Mouse (Mus musculus): ENCODE measurements around the gene Rab11fip2.

Gene Rab11fip2

DNA sequence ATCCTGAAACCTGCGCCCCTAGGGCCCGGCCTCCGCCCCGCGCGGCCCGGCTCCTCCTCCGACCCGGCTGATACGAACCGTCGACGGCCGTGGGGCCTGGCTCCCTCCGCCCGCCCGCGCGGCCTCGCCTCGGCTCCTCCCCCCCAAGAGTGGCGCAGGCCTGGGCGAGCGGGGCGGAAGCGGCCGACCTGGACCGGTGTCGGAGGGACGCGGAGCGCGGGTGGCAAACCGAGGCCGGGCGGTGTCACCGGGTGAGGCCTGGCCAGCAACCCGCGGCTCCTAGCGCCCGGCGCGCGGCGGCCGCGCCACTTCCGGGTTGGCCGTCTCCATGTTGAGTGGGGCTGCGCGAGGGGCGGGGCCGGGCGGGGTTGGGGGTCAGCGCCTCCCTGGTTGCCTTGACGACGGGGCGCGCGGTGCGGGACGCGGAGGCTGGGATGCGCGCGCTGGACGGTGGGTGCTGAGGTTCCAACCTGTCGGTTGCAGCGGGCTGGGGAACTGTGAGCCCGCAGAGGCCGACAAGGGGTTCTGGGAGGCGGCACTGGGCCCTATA is at the start of gene Rab11fip2:
Gene Rab11fip2, minus strand, starts transcription at position 333 of the 550 bp plus-strand sequence.
- DNase-seq (ENCODE audit: inconsistent ontology term), result peak; percentile 97

DNA sequence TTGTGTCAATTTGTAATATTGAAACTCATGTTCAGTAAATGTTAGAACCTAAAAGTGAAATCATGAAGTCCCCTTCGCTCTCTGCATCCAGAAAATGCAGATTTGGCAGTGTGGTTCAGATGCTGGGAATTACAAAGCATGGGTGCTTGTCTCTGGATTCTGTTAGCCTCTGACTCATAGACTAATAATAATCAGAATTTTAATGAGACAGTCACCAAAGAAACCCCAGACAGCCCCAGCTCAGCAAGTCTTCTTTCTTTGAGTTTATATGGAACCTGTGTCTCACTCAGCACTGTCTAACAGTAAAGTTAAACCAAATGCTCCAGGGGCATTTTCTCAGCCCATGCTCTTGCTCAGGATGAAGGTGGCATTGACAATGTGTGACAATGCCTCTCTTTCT is 38.1 kb upstream of the Rab11fip2 start:
- peak; percentile 86 for DNase-seq (ENCODE audit: inconsistent ontology term)

DNA sequence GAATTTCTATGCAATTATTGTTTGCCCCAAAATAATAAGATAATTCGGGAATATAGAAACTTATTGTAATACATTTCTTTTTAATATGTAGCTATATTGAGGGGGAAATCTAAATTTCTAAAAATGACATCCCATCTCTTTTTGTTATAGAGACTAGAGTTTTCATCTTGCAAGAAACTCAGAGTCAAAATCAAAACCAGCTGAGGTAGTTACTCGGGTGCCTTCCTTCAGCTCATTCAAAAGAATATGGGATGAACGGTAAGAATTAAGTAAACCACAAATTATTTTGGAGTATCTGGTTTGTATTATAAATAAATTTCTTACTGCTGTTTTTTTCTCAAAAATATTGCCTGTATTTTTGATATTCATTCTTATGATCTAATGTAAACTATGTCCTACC is 11.5 kb upstream of the Rab11fip2 start:
- DNase-seq (ENCODE audit: inconsistent ontology term), result no peak

DNA sequence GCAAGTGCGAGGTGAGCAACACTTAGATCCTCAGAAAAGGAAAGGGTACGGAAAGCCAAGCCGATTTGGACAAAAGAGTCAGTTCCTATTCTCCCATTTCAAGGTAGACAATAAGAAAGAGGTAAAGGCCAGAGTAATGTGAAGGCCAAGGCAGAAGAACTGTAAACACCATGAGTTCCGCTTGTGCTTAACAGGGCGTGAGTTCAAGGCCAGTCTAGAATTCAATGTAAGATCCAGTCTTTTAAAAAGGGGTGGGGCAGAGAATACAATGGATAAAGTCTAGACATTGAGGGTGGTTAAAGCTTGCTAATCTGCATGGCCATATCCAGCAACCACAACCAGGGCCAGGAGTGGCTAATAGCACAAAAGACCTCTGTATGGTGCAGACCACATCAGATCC is 6.3 kb upstream of the Rab11fip2 start:
- no peak for DNase-seq (ENCODE audit: inconsistent ontology term)

DNA sequence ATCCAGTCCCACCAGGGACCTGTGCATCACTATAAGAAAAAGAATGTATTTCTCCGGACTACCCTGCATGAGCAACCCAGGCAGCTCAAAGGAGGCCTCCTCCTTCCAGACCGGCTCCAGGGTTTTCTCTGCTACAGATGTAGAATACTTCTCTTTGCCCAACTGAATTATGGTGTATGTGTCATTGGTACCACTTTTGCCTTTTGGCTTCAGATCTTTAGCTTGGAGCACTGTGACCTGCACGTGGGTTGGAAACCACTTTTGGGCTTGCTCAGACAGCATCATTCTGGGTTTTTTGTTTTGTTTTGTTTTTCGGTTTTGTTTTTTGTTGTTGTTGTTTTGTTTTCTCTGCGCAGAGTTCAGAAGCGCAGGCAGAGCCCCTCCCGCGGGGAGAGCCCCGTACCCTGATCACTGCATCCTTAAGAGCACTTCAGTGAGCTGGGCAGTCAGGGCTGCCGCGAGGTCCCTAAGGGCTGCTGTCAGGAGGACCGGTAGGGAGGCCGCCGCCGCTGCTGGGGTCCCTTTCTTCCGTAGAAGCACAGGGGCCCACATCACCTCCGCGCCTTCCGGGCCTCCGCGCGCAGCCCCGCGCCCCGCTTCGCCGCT is 635 bp downstream of the Rab11fip2 start:
- DNase-seq (ENCODE audit: inconsistent ontology term), result no peak

DNA sequence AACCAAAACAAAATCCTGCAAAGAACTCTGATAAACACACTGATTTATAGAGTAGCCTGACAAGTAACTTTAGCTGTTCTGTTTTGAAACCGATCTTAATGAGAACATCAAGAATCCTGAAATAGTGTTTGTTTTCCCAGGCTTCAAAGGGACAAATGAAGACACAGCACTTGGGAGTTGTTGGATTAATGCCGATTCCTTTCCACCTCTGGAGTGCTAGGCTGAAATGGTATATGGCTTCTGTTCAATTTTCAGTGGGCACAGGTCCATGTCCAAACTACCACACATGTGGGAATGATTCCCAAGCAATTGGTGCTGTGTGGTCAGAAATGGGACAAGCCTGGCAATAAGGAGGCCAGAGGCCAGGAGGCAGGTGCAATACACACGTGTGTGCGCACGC is 3.7 kb downstream of the Rab11fip2 start:
- no peak for DNase-seq (ENCODE audit: inconsistent ontology term)

DNA sequence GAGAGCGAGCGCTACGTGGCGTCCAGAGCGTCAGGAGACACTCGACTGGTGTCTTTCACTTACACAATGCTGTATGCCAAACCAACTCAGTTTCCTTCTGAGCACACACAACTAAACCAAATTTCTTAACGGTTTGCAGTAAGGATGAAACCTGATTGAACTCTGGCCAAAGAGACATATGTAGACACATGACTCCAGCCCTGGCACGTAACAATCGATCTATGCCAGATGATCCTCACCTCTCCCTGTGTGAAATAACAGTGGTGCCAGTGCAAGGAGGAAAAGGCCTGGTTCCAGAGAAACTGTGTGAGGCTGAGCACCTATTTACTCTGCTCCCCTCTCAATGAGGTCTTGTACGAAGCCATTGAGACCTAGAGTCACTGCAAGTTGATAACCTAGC is 11.4 kb downstream of the Rab11fip2 start:
- DNase-seq (ENCODE audit: inconsistent ontology term), result no peak

DNA sequence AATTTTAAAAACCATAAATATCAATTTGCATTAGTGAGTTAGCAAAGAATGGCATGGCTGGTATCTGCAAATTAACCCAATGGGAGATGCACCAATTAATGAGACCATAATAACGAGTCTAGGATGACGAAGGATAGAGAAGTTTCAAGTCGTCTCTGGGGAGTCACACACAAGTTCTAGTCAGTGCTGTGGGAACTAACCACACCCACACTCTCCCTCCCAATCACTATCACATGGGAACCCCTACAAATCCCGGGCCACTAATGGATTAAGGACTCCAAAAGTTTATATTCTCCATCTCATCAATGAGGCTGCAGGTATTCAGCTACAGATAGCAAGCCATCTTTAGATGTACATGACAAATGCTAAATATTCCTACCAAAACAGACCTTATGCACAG is 14.8 kb downstream of the Rab11fip2 start:
- peak; percentile 27 for DNase-seq (ENCODE audit: inconsistent ontology term)

DNA sequence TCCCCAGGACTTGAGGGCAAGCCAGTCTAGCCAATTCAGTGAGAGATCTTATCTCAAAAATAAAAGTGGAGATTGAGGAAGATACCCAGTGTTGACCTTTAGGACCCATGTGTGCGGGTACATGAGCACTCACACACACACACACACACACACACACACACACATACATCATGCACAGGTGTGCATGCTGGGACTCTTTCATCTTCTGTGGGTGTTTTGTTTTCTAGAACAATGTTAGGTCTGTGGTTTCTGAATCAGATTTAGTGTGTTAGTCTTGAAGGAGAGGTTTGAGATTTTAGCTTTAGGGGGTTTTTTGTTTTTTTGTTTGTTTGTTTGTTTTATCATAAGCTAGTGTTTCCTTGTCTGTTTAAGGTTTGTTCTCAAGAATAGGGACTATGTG is 17.3 kb downstream of the Rab11fip2 start:
- no peak for DNase-seq (ENCODE audit: inconsistent ontology term)

DNA sequence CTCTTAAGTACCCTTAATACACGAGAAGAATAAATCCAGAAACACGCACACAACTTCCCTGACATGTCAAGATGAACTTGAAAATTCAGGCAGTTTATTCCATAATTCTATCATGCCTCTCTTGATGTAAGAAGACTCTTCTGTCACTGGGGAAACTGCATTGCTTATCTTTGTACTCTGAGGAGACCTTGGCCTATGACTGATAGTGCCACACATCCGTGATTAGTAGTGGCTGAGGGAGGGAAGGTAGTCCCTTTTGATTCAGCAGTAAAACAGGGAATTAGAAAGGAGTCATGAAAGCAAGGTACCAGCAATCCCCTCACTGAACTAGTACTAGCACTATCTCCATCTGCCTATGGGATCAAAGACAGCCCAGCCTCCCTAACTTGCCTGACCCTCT is 22.6 kb downstream of the Rab11fip2 start:
- no peak for DNase-seq (ENCODE audit: inconsistent ontology term)

DNA sequence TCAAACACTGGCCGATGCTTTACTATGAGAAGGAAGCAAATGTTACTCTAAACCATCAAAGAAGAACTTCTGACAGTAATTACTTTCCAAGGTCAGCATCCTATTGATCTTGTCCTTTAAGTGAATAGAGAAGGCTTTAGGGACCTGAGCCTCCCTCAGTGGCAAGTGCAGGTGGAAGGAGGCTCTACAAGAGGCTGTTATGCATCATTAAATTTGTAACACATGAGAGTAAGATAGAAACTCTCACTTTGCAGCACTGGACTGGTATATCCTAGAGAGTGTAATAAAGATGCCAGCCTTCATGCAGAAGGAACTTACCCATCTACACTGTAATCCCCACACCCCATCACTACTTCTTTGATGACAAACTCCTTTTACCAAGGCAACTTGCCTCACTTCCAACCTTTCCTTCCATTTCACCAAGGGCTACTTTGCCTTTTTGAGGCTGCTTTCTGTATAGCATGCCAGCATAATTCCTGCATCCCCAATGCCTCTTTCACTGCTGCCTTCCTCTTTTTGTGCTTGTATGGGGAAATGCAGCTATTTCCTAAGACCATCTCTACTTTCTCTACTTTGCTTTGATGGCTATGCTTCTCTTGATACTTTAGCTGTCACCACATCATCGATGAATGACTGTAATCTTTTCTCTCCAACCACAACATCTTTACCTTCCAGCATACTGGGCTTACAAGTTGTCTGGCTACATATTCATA is 25.4 kb downstream of the Rab11fip2 start:
- no peak for DNase-seq (ENCODE audit: inconsistent ontology term)

DNA sequence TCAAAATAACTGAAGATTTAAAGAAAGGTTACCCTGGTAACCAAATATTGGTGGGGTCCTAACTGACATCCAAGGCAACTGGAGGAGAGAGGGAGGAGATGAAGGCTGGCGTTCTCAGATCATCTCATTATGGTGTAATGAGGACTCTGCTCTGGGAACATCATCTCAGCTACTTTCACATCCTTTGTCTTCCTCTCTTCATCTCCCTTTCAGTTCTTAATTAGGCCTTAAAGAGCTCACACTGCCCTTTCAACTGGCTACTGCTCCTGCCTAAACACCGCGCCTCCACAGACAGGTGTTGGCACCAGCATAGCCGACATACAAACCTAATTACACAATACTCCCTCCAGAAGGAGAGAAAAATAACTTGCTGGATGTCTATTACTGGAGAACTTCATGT is 31.9 kb downstream of the Rab11fip2 start:
- peak; percentile 14 for DNase-seq (ENCODE audit: inconsistent ontology term)

DNA sequence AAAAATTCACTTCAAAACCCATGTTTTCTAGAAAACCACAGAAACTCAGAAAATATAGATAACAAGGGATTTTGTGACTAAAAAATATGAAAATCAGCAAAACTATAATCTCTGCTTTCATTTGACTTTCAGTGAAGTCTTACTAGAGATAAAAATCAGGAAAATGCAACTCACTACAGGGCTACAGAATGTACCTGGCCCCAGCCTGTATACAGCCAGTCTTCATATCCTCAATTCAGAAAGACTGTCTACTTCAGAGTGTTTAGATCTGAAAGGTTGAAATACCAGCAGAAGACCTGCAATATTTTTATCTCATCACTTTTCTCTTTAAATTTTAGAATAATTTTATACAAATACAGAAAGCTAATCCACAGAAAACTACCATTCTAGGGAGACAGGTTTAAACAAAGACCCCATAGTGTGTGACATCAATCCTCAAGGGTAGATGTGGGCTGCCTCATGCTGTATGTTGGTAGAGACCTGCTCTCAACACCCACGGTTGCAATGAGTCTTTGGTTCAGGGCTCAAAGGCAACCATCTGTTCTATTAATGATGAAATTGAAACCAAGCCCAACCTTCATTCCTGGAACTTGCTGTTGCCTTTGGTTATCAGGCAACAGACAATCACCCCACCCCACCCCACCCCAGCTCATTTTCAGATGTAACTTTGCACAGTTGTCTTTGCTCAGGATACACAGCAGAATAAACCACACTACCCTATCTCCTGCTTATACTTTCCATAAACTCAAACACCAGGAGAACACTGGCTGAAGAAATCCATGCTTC is 38.0 kb downstream of the Rab11fip2 start:
- no peak for DNase-seq (ENCODE audit: inconsistent ontology term)

DNA sequence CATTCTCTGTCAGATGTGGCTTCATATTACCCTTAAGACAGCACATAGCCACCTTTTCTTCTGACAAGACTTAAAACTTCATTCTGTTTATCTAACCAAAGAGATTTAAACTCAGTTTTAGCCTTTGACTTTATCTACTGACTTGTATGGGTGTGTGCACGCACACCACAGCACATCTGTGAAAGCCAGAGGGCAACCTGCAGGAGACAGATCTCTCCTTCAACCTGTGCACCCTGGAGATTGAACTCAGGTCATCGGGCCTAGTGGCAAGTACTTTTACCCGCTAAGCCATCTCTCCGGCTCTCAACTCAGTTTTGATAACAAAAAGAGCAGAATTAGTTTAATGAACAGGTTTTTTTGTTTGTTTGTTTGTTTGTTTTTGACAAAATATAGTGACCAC is 43.5 kb downstream of the Rab11fip2 start:
- DNase-seq (ENCODE audit: inconsistent ontology term), result no peak

DNA sequence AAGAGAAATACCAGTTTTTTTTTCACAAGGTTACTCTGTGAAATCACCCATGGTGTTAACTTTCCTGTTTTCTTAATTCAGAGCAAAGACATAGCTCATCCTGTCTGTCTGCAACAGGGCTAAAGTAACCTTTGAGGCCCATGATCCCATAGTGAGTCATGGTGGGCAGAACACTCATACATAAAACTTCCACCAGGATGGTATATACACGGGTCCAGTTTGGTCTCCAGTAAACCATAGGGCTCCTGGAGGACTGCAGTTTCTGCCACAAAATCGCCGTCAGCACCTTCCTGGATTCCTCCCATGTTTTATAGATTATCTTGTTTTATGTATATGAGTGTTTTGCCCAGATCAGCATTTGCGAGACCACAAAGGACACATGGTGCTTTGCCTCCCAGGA is 45.2 kb downstream of the Rab11fip2 start:
- DNase-seq (ENCODE audit: inconsistent ontology term), result no peak

DNA sequence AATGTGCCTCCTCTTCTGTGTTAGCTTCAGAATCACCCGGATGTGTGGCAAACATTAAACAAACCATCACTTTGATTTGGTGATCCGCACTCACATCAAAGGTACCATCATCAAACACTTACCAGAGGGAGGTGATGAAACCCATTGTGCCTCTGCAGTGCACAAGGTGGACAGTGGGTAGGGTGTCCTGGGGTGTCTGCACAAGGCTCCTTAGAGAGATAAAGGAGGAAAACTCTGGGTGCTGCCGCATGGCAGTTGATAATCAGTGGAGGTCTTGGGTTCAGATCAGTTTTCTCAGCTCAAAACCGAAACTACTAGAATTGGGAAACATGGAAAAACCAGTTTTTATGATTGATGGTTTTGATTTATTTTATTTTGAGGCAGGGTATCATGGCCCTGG is 54.1 kb downstream of the Rab11fip2 start:
- no peak for DNase-seq (ENCODE audit: inconsistent ontology term)

DNA sequence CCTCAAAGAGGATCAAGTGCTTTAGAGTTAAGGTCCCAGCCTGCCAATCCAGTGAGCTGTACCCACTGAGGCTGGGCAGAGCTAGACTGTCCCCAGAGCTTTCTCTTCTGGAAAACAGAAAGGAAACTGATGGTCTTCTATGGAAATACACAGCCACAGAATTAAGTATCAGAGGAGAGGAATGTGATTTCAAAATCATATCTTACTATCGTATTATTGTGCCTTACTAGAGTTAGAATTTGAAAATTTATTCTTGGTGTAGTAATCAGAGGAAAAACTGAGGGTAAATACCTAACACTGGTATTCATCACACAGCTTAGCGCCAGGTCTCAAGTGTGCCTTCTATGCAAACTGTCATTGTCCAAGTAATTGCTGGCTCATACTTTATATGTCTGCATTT is 54.6 kb downstream of the Rab11fip2 start:
- DNase-seq (ENCODE audit: inconsistent ontology term), result peak; percentile 69

DNA sequence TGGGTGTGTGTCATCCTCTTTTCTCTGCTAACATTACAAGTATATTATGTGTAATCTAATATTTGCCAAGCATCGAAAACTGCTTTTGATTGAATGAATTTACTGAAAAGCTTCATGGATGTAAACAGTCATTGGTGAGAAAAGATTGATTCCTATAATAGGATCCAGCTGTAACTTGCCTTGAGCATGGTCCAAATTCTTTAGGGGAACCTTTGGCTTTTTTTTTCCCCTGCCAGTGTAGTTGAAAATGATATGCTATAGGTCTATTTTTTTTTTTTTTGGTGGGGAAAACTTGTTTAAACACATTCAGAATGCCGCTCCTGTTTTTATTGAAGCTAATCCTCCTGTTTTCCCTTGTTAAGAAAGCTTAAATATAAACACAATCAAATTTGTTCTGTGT is 55.6 kb downstream of the Rab11fip2 start:
- DNase-seq (ENCODE audit: inconsistent ontology term), result no peak

DNA sequence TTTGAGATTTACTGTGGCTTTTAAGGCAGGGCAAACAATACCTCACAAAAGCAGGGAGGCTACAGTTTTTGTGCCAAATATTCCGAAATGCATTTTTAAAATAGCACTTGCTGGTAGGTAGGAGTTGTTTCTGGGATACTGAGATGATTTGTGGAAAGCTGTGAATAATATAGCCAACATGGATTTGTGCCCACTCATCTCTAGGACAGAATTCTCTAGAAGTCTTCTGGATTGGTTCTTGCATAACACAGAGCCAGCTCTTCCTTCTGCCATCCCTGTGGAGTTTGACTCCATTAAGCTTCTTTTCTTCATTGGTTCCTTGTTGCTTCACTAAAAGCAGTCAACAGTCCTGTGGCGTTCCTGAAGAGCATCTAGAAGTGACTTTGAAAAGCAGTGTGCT is 58.2 kb downstream of the Rab11fip2 start:
- no peak for DNase-seq (ENCODE audit: inconsistent ontology term)

DNA sequence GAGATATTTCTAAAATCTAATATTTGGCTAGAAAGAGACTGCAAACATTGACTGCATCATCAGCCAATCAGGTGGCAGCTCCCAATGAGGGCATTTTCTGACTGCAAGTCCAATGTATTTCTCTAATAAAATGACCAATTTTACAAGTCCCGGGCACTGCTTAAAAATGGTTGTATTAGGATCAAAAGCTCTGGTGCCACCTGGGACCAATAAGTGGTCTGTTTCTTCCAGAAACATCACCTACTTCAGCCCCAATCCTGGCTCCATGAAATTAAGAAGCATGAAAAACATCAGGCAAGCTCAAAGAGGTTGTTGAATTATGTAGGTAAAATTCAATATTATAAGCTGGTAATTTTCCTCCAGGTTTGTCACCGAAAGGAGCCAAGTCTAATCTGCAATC is 66.2 kb downstream of the Rab11fip2 start:
- DNase-seq (ENCODE audit: inconsistent ontology term), result no peak

DNA sequence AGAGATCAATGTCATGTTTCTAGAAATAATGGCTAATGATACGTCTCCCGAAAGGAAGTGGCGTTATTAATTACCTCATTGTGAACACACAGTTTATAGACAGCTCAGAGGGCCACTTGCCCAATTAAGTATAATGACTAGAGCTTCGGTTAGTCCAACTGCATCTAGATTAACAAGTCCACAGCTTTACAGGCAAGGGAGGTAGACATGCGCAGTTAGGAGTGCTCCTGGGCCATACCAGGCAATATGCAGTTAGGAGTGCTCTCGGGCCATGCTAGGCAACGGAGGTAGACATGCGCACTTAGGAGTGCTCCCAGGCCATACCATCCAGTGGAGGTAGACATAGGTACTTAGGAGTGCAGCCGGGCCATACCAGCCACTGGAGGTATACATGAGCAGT is 76.8 kb downstream of the Rab11fip2 start:
- no peak for DNase-seq (ENCODE audit: inconsistent ontology term)

DNA sequence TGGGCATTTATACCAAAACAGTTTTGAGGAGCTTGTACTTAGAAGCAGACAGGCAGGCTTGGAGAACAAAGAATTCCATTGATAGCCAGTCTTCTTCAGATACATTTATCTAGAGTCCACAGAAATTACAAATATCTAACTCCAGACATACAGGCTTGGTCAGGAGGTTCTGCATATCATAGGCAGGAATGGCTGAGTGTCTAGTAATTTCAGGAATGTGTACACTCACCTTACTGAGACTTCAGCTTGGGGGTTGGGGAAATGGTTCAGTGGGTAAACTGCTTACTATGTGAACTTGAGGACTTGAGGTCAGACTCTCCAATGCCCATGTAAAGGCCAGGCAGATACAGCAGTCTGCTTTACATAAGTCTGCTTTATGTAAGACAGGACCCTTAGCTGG is 81.0 kb downstream of the Rab11fip2 start:
- peak; percentile 82 for DNase-seq (ENCODE audit: inconsistent ontology term)

DNA sequence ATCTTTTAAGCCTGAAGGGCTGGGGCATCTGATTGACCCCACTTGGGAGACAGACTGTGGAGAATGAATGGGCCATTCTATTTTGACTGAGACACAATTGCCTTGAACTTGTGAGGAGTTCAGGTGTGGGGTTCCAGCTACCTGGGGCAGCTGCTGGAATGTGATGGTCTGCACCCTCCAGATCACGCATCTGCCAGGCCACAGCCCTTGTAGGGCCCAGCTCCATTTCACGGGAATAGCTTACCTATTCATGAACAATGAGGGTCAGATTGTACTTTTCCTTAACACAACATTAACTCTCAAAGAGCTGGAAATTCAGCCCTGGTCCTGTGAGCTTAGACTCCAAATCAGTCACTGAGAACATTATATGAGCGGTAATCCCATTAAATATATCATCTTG is 82.7 kb downstream of the Rab11fip2 start:
- no peak for DNase-seq (ENCODE audit: inconsistent ontology term)
